Mouse (Mus musculus) CH12.LX (cell line): ENCODE measurements around the gene Safb2. TPM values are rescaled to one million over a fixed set of nuclear protein-coding genes. Genes with fewer than 3 reads are reported as not detected.

Experiments used
- DNase-seq: peaks from one replicate; pipeline ENCODE4 v3.0.0-alpha.2; 2013; ENCODE audit errors: extremely low read depth
- H3K27ac ChIP-seq: 2 replicates; pipeline ENCODE4 v1.5.1; 2012; ENCODE audit warnings: low read depth, mild to moderate bottlenecking, control low read depth, moderate library complexity; ENCODE audit not compliant: insufficient read depth
- H3K27me3 ChIP-seq: replicated peaks from 2 replicates; pipeline ENCODE3; 2012; ENCODE audit warnings: inconsistent platforms
- H3K36me3 ChIP-seq, 2 experiments: replicated peaks in 1 of 2; 2 replicates each; pipeline versions ENCODE3 to v1.6.1; 2012; ENCODE audit warnings: inconsistent platforms in 1 of 2, low read length in 1 of 2, mild to moderate bottlenecking in 1 of 2, mixed read lengths in 1 of 2, moderate library complexity in 1 of 2; ENCODE audit not compliant: control insufficient read depth in 1 of 2, insufficient read depth in 1 of 2
- H3K4me1 ChIP-seq, 2 experiments: 2 replicates each; pipeline ENCODE4 v1.6.1; 2012; ENCODE audit warnings: inconsistent platforms in 1 of 2, moderate library complexity in 1 of 2; ENCODE audit not compliant: insufficient read depth in 2 of 2, control insufficient read depth in 1 of 2
- H3K4me2 ChIP-seq: 2 replicates; pipeline ENCODE4 v1.6.1; 2012; ENCODE audit warnings: low read depth, mild to moderate bottlenecking, control low read depth; ENCODE audit not compliant: poor library complexity, insufficient read depth, severe bottlenecking
- H3K4me3 ChIP-seq, 3 experiments: fragments of 150-350 bp in 1 of 3; sonication (generic) in 1 of 3; replicated peaks in 1 of 3; 2 replicates each; pipeline versions ENCODE3 to v1.5.1; 2011 to 2012; ENCODE audit warnings: low read depth in 2 of 3, low read length in 2 of 3, mild to moderate bottlenecking in 2 of 3, moderate library complexity in 2 of 3, control low read depth in 1 of 3, improper control_type of control experiment in 1 of 3, inconsistent platforms in 1 of 3, mixed read lengths in 1 of 3; ENCODE audit not compliant: poor library complexity in 1 of 3
- H3K79me2 ChIP-seq: replicated peaks from 2 replicates; pipeline ENCODE4 v1.6.1; 2012; ENCODE audit warnings: mild to moderate bottlenecking, moderate library complexity; ENCODE audit not compliant: control insufficient read depth, poor library complexity, insufficient read depth, severe bottlenecking; ENCODE audit errors: extremely low read depth
- H3K9ac ChIP-seq: 2 replicates; pipeline ENCODE4 v1.6.1; 2012; ENCODE audit warnings: low read depth, mild to moderate bottlenecking, control low read depth, moderate library complexity; ENCODE audit not compliant: insufficient read depth
- H3K9me3 ChIP-seq: replicated peaks from 2 replicates; pipeline ENCODE3; 2012; ENCODE audit warnings: low read length, inconsistent platforms, mixed read lengths
- BHLHE40 ChIP-seq: IDR thresholded peaks from 2 replicates; pipeline ENCODE4 v1.6.1; 2011; ENCODE audit warnings: mild to moderate bottlenecking, low read depth, low read length, improper control_type of control experiment
- CHD1 ChIP-seq: IDR thresholded peaks from 2 replicates; pipeline ENCODE4 v1.6.1; 2012; ENCODE audit warnings: low read depth, low read length, improper control_type of control experiment, inconsistent platforms
- CHD2 ChIP-seq: IDR thresholded peaks from 2 replicates; pipeline ENCODE4 v1.6.1; 2011; ENCODE audit warnings: low read length, improper control_type of control experiment
- CTCF ChIP-seq, 2 experiments: IDR thresholded peaks in 1 of 2; conservative IDR thresholded peaks in 1 of 2; 2 replicates each; pipeline ENCODE4 v1.5.1; 2011 to 2012; ENCODE audit warnings: low read depth in 2 of 2, low read length in 2 of 2, improper control_type of control experiment in 1 of 2, inconsistent platforms in 1 of 2, mild to moderate bottlenecking in 1 of 2, moderate library complexity in 1 of 2
- E2F4 ChIP-seq: IDR thresholded peaks from 2 replicates; pipeline ENCODE4 v1.6.1; 2011; ENCODE audit warnings: low read depth, low read length, improper control_type of control experiment; ENCODE audit not compliant: insufficient replicate concordance
- ELF1 ChIP-seq: IDR thresholded peaks from 2 replicates; pipeline ENCODE4 v1.6.1; 2014; ENCODE audit warnings: low read depth, mild to moderate bottlenecking, inconsistent platforms, low read length, improper control_type of control experiment
- EP300 ChIP-seq: IDR thresholded peaks from 2 replicates; pipeline ENCODE4 v1.6.1; 2011; ENCODE audit warnings: low read length, improper control_type of control experiment
- ETS1 ChIP-seq: conservative IDR thresholded peaks from 2 replicates; pipeline ENCODE4 v1.6.1; 2012; ENCODE audit warnings: low read depth, mild to moderate bottlenecking, inconsistent platforms, low read length, improper control_type of control experiment, moderate library complexity
- GABPA ChIP-seq: IDR thresholded peaks from 2 replicates; pipeline ENCODE4 v1.6.1; 2012; ENCODE audit warnings: low read depth, low read length, improper control_type of control experiment, inconsistent platforms; ENCODE audit not compliant: insufficient replicate concordance
- HCFC1 ChIP-seq: IDR thresholded peaks from 2 replicates; pipeline ENCODE4 v1.6.1; 2012; ENCODE audit warnings: low read depth, mild to moderate bottlenecking, inconsistent platforms, low read length, improper control_type of control experiment
- IRF4 ChIP-seq: IDR thresholded peaks from 2 replicates; pipeline ENCODE4 v1.6.1; 2014; ENCODE audit warnings: low read depth, mild to moderate bottlenecking, inconsistent platforms, low read length, improper control_type of control experiment
- JUN ChIP-seq: IDR thresholded peaks from 2 replicates; pipeline ENCODE4 v1.6.1; 2011; ENCODE audit warnings: low read depth, mild to moderate bottlenecking, low read length, improper control_type of control experiment, moderate library complexity; ENCODE audit not compliant: insufficient read depth
- JUND ChIP-seq: conservative IDR thresholded peaks from 2 replicates; pipeline ENCODE4 v1.6.1; 2011; ENCODE audit warnings: low read depth, low read length, improper control_type of control experiment
- KAT2A ChIP-seq: IDR thresholded peaks from 2 replicates; pipeline ENCODE4 v1.6.1; 2012; ENCODE audit warnings: low read length, improper control_type of control experiment, inconsistent platforms; ENCODE audit not compliant: insufficient replicate concordance
- MAFK ChIP-seq: IDR thresholded peaks from 2 replicates; pipeline ENCODE4 v1.6.1; 2011; ENCODE audit warnings: low read length, improper control_type of control experiment; ENCODE audit not compliant: insufficient replicate concordance
- MAX ChIP-seq: IDR thresholded peaks from 2 replicates; pipeline ENCODE4 v1.6.1; 2011; ENCODE audit warnings: low read length, improper control_type of control experiment
- MAZ ChIP-seq: IDR thresholded peaks from 2 replicates; pipeline ENCODE4 v1.6.1; 2012; ENCODE audit warnings: low read depth, mild to moderate bottlenecking, inconsistent platforms, low read length, improper control_type of control experiment, moderate library complexity
- MEF2A ChIP-seq: IDR thresholded peaks from 2 replicates; pipeline ENCODE4 v1.6.1; 2014; ENCODE audit warnings: low read depth, mild to moderate bottlenecking, inconsistent platforms, low read length, improper control_type of control experiment, borderline replicate concordance
- MXI1 ChIP-seq: IDR thresholded peaks from 2 replicates; pipeline ENCODE4 v1.6.1; 2011; ENCODE audit warnings: mild to moderate bottlenecking, low read depth, low read length, improper control_type of control experiment
- MYC ChIP-seq: IDR thresholded peaks from 2 replicates; pipeline ENCODE4 v1.6.1; 2011; ENCODE audit warnings: low read depth, mild to moderate bottlenecking, improper control_type of control experiment, low read length
- NELFE ChIP-seq: IDR thresholded peaks from 2 replicates; pipeline ENCODE4 v1.6.1; 2011; ENCODE audit warnings: low read depth, low read length, improper control_type of control experiment
- NRF1 ChIP-seq: IDR thresholded peaks from 2 replicates; pipeline ENCODE4 v1.6.1; 2014; ENCODE audit warnings: low read depth, mild to moderate bottlenecking, inconsistent platforms, low read length, improper control_type of control experiment, moderate library complexity
- PAX5 ChIP-seq: IDR thresholded peaks from 2 replicates; pipeline ENCODE4 v1.6.1; 2012; ENCODE audit warnings: low read length, inconsistent platforms, mixed read lengths
- POLR2A ChIP-seq: IDR thresholded peaks from 2 replicates; pipeline ENCODE4 v1.6.1; 2011; ENCODE audit warnings: low read depth, mild to moderate bottlenecking, improper control_type of control experiment, low read length
- POLR2AphosphoS2 ChIP-seq: IDR thresholded peaks from 2 replicates; pipeline ENCODE4 v1.6.1; 2011; ENCODE audit warnings: low read depth, low read length, improper control_type of control experiment
- RAD21 ChIP-seq: IDR thresholded peaks from 2 replicates; pipeline ENCODE4 v1.6.1; 2011; ENCODE audit warnings: low read depth, mild to moderate bottlenecking, low read length, improper control_type of control experiment, moderate library complexity
- RCOR1 ChIP-seq: conservative IDR thresholded peaks from 2 replicates; pipeline ENCODE4 v1.6.1; 2012; ENCODE audit warnings: low read depth, mild to moderate bottlenecking, inconsistent platforms, low read length, improper control_type of control experiment
- SIN3A ChIP-seq: IDR thresholded peaks from 2 replicates; pipeline ENCODE4 v1.6.1; 2012; ENCODE audit warnings: low read length, improper control_type of control experiment, inconsistent platforms
- SMC3 ChIP-seq: IDR thresholded peaks from 2 replicates; pipeline ENCODE4 v1.6.1; 2011; ENCODE audit warnings: low read depth, low read length, improper control_type of control experiment
- TBP ChIP-seq: conservative IDR thresholded peaks from 2 replicates; pipeline ENCODE4 v1.6.1; 2011; ENCODE audit warnings: low read depth, low read length, improper control_type of control experiment
- TCF12 ChIP-seq: IDR thresholded peaks from 2 replicates; pipeline ENCODE4 v1.6.1; 2014; ENCODE audit warnings: low read depth, mild to moderate bottlenecking, inconsistent platforms, low read length, improper control_type of control experiment
- UBTF ChIP-seq: IDR thresholded peaks from 2 replicates; pipeline ENCODE4 v1.6.1; 2012; ENCODE audit warnings: low read depth, mild to moderate bottlenecking, inconsistent platforms, low read length, improper control_type of control experiment, moderate library complexity
- USF1 ChIP-seq: IDR thresholded peaks from 2 replicates; pipeline ENCODE4 v1.6.1; 2014; ENCODE audit warnings: low read depth, mild to moderate bottlenecking, inconsistent platforms, low read length, improper control_type of control experiment
- USF2 ChIP-seq: conservative IDR thresholded peaks from 2 replicates; pipeline ENCODE4 v1.6.1; 2011; ENCODE audit warnings: low read depth, low read length, improper control_type of control experiment
- ZC3H11A ChIP-seq: IDR thresholded peaks from 2 replicates; pipeline ENCODE4 v1.6.1; 2012; ENCODE audit warnings: low read depth, mild to moderate bottlenecking, inconsistent platforms, low read length, improper control_type of control experiment
- ZKSCAN1 ChIP-seq: IDR thresholded peaks from 2 replicates; pipeline ENCODE4 v1.6.1; 2012; ENCODE audit warnings: low read depth, inconsistent platforms, low read length, improper control_type of control experiment, borderline replicate concordance
- ZMIZ1 ChIP-seq: IDR thresholded peaks from 2 replicates; pipeline ENCODE4 v1.6.1; 2012; ENCODE audit warnings: low read depth, mild to moderate bottlenecking, inconsistent platforms, low read length, improper control_type of control experiment
- ZNF384 ChIP-seq: IDR thresholded peaks from 2 replicates; pipeline ENCODE4 v1.6.1; 2012; ENCODE audit warnings: low read depth, low read length, improper control_type of control experiment, inconsistent platforms
- dilution Hi-C: fragments of 300-500 bp; cut with MboI; formaldehyde crosslinking; loops from 2 replicates; pipeline ENCODE4 v1.14.3; 2020; ENCODE audit warnings: low sequenced_read_pairs; ENCODE audit not compliant: extremely low pct_unique_long_range_greater_than_20kb, extremely low pct_ligation_motif_present
- in situ Hi-C: fragments of 300-500 bp; cut with MboI; formaldehyde crosslinking; loops from 3 replicates; pipeline ENCODE4 v1.14.3; 2019; ENCODE audit warnings: low sequenced_read_pairs, low pct_ligation_motif_present, low pct_unique_long_range_greater_than_20kb, mixed read lengths
- polyA plus RNA-seq: library from polyadenylated mRNA; unstranded; fragments of >175 nt; gene quantifications from 2 replicates; pipeline ENCODE4 v1.2.1, GENCODE M21; 2012; ENCODE audit warnings: low read depth; ENCODE audit not compliant: insufficient read length
- total RNA-seq, 2 experiments: library from RNA; depleted of rRNA; stranded (reverse); fragments of 300-350 nt in 1 of 2; fragments of >200 nt in 1 of 2; gene quantifications; 2 replicates each; pipeline ENCODE4 v1.2.3; 2012 to 2014

Safb2 gene
- total and polyA plus RNA-seq, 3 experiments = 13.8 to 170 (median 74.0) TPM

DNA sequence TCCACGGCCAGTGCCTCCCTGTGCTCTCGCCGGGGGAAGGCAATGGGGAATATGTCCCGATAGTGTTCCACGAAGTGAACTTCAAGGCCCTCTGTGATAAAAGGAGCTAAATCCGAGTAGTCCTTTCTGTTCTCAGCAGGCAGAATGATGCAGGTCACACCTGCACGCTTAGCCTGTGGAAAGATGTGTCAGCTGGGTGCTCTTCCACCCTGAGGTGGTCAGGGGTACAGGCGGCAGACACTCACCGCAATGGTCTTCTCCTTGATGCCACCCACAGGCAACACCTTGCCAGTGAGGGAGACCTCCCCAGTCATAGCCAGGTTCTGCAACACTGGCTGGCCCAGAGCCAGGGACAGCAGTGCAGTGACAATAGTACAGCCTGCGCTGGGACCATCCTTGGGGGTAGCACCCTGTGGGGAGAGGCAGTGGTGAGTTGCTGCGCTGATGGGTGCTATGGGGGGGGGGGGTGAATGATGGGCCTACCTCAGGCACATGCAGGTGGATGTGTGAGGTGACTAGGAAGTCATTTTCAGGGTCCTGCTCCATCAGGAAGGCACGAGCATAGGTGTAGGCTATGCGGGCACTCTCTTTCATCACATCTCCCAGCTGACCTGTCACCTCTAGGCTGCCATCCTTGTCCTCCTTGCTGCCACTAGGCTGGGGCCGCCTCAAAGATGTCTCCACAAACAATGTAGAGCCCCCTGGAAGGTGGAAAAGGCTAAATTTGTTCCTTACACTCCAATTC lies 30.2 kb upstream of the Safb2 start:
- Histone ChIP-seq H3K4me3 (peak overlapping the region; percentile 70 to 84 (median 82)), H3K27me3 (no peaks in the 10 kb centered on the region), H3K4me2 (peak overlapping the region; percentile 62), H3K79me2 (peaks cover 38% of the 10 kb centered on the region), H3K27ac (peak overlapping the region; percentile 85; the same call in 1 of the 2 replicates), H3K9ac (peak overlapping the region; percentile 71)
- dilution Hi-C loops = no loop called here
- in situ Hi-C loops = no loop called here
- no peak for DNase-seq
- TF ChIP-seq MAFK (no peak), GABPA (no peak), ETS1 (no peak), UBTF (no peak), CHD1 (no peak), POLR2A (peak; percentile 52), MAZ (no peak), RCOR1 (no peak), POLR2AphosphoS2 (peak; percentile 93), TCF12 (0 out of 2 replicates have a peak, but pooled peaks have one; percentile 25), USF1 (no peak), SIN3A (no peak; the same call in 1 of the 2 replicates), MYC (no peak), KAT2A (no peak), SMC3 (no peak), TBP (no peak), BHLHE40 (no peak), JUND (no peak), NRF1 (no peak), MAX (no peak), NELFE (no peak), CHD2 (0 out of 2 replicates have a peak, but pooled peaks have one; percentile 58), IRF4 (no peak), MEF2A (no peak), ZMIZ1 (peak; percentile 62; the same call in 1 of the 2 replicates), MXI1 (no peak), CTCF (conservative IDR thresholded peaks at IDR 0.05 in 1 of 2, IDR thresholded peaks at IDR 0.05 in 1 of 2; ENCODE audit: low read depth in 2 of 2, low read length in 2 of 2) (peak in 1 of 2 experiments; percentile 5; a peak in 1 of 4 replicates), EP300 (no peak), ZNF384 (no peak), RAD21 (no peak), USF2 (no peak), ZKSCAN1 (no peak), JUN (no peak), HCFC1 (no peak; the same call in 1 of the 2 replicates), ZC3H11A (no peak), E2F4 (no peak), ELF1 (no peak), PAX5 (no peak)
- TF ChIP-seq, all 38 proteins: peak for 6
- peaks cover 58 to 60% of the 10 kb centered on the region in 2 experiments for H3K36me3 ChIP-seq
- H3K9me3 ChIP-seq = no peaks in the 10 kb centered on the region
- H3K4me1 ChIP-seq = peaks cover 21 to 51% of the 10 kb centered on the region in 2 experiments
